ENCODE assay signal across 16 mouse cellular contexts in the genomic region with DNA sequence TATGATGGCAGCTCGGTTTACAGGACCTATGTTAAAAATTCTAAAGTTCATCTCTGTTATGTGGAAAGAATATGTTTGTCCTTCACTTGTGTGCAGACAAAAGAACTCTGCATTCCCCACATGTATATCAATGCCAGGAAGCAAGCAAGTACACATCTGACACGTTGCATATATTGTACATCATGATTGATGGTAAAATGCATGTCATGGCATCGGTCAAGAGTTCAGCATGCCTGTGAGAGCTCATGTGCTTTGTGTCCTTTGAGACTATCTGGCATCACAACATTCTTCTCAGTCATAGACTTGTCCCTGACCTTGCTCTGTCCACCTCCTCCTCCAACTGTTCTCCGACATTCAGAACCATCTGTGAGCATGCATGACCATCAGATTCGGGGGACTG.
"Had no signal": no experiment of that assay in that cellular context is flagged by ENCODE, and none has a peak within 500 bp of the region (broad histone marks: within the 10 kb centered on the region; RNA-seq: fewer than 3 reads in every experiment).

No protein-coding gene starts in this region.

- H3K27ac ChIP-seq: liver, embryonic 13.5 days; liver, embryonic 15.5 days; macrophage; midbrain, embryonic 13.5 days; midbrain, embryonic 15.5 days; neural tube, embryonic 12.5 days; stomach, embryonic 15.5 days; stomach, postnatal 0 days had no signal

- H3K27me3 ChIP-seq: liver, embryonic 13.5 days; liver, embryonic 15.5 days; midbrain, embryonic 13.5 days; midbrain, embryonic 15.5 days; neural tube, embryonic 12.5 days; stomach, embryonic 15.5 days had no signal

- DNase-seq: liver, embryonic 13.5 days; liver, postnatal 0 days; lung, postnatal 14 days; right cerebral cortex, postnatal 14 days; thymus, adult 2 months; thymus, postnatal 25 days; thymus, postnatal 4 days had no signal

- H3K9ac ChIP-seq: liver, embryonic 13.5 days; liver, embryonic 15.5 days; liver, postnatal 0 days; midbrain, embryonic 13.5 days; midbrain, embryonic 15.5 days; neural tube, embryonic 12.5 days; stomach, embryonic 15.5 days had no signal

- H3K4me2 ChIP-seq: liver, embryonic 11.5 days; liver, embryonic 13.5 days; liver, embryonic 15.5 days; midbrain, embryonic 11.5 days; midbrain, embryonic 13.5 days; midbrain, embryonic 15.5 days; neural tube, embryonic 12.5 days; stomach, embryonic 15.5 days had no signal

- H3K4me1 ChIP-seq: liver, embryonic 13.5 days; liver, embryonic 15.5 days; midbrain, embryonic 13.5 days; midbrain, embryonic 15.5 days; neural tube, embryonic 12.5 days; stomach, embryonic 15.5 days had no signal

- H3K9me3 ChIP-seq: liver, embryonic 13.5 days; liver, embryonic 15.5 days; midbrain, embryonic 13.5 days; midbrain, embryonic 15.5 days; neural tube, embryonic 12.5 days; stomach, embryonic 15.5 days had no signal

- H3K36me3 ChIP-seq: liver, embryonic 13.5 days; liver, embryonic 15.5 days; midbrain, embryonic 13.5 days; midbrain, embryonic 15.5 days; neural tube, embryonic 12.5 days; stomach, embryonic 15.5 days had no signal

- ATAC-seq: liver, postnatal 0 days; midbrain, embryonic 13.5 days; midbrain, embryonic 15.5 days had no signal

- H3K4me3 ChIP-seq: liver, embryonic 13.5 days; liver, embryonic 15.5 days; midbrain, embryonic 13.5 days; midbrain, embryonic 15.5 days; neural tube, embryonic 12.5 days; stomach, embryonic 15.5 days had no signal
